Mouse (Mus musculus): ENCODE data around the gene Pole4.

DNA sequence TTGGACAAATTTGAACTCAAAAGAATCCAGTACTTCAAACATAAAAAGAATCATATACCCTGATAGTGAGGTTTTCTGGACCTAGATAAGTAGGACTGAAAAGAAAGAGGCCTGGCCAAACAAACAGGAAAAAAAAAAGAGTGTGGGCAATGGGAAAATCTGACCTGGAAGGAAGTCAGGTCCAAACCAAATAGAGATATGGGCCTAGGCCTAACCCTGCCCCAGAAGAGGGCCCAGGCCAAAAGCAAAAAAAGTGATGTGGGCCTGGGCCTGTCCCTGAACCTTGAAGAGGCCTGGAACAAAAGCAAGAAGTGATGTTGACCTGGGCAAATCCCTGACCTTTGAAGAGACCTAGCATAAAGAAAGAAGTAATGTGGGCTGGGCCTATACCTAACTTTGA lies 21.0 kb downstream of the Pole4 start:
- TF ChIP-seq CTCF (IDR thresholded peaks at IDR 0.05) (no peak), POLR2A (IDR thresholded peaks at IDR 0.05; ENCODE audit: insufficient read depth, low read depth, low read length) (no peak)

Data from heart, adult 2 months (tissue).